Comparison of ENCODE assay signal across 16 mouse cellular contexts in the genomic region with DNA sequence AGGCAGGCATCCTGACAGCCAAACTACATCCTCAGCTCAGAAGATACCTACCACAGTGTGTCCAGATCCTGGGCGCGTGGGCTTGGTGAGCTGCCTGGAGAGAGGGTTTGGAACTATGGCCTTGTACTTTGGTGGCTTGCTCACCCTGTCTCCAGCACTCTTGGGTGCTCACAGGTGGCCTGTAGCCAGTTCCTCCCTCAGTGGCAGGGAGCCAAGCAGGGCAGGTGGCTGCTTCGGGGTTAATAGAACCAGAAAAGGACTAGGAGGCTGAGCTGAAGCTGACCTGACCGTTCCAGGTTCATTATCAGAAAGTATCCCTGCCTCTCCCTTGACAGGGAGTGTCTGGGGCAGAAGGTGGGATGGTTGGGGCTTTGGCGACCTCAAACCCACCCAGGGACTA. TPM values are rescaled to one million over a fixed set of nuclear protein-coding genes. Genes with fewer than 3 reads are reported as not detected.
A peak's percentile ranks its signal among the peaks of the same experiment; 100 is the strongest.
DNase-seq lines count a peak whose midpoint lies in the region; ATAC-seq lines count a peak whose summit lies in the region.
"Had no signal": no experiment of that assay in that cellular context is flagged by ENCODE, and none has a peak within 500 bp of the region (broad histone marks: within the 10 kb centered on the region; RNA-seq: fewer than 3 reads in every experiment).

No protein-coding gene starts in this region.

- H3K9ac ChIP-seq in kidney, embryonic 16.5 days (replicated peaks; ENCODE audit: low read length), result no peak overlapping the region
- H3K9ac ChIP-seq in forebrain, embryonic 11.5 days (ENCODE audit: low read length), result no peak overlapping the region
- H3K9ac ChIP-seq: forebrain, embryonic 15.5 days; hindbrain, embryonic 12.5 days; lung, embryonic 14.5 days; neural tube, embryonic 12.5 days had no signal

- H3K9me3 ChIP-seq in kidney, embryonic 16.5 days (ENCODE audit: low read length), result no peaks in the 10 kb centered on the region
- H3K9me3 ChIP-seq in forebrain, embryonic 11.5 days (ENCODE audit: control insufficient read depth, low read length), result no peaks in the 10 kb centered on the region
- H3K9me3 ChIP-seq: forebrain, embryonic 15.5 days; hindbrain, embryonic 12.5 days; neural tube, embryonic 12.5 days had no signal

- H3K27ac ChIP-seq in kidney, embryonic 16.5 days (ENCODE audit: low read length), result no peak overlapping the region
- no peak overlapping the region for H3K27ac ChIP-seq in forebrain, embryonic 11.5 days (ENCODE audit: low read depth, low read length)
- H3K27ac ChIP-seq: forebrain, embryonic 15.5 days; hindbrain, embryonic 12.5 days; neural tube, embryonic 12.5 days had no signal

- H3K36me3 ChIP-seq in kidney, embryonic 16.5 days (ENCODE audit: insufficient read depth, low read length), result no peaks in the 10 kb centered on the region
- no peaks in the 10 kb centered on the region for H3K36me3 ChIP-seq in forebrain, embryonic 11.5 days (ENCODE audit: control insufficient read depth, insufficient read depth, low read length)
- H3K36me3 ChIP-seq: forebrain, embryonic 15.5 days; hindbrain, embryonic 12.5 days; neural tube, embryonic 12.5 days had no signal

- WGBS in kidney, embryonic 16.5 days, result 75% methylated on average over 5 of the region's 5 CpGs
- 86% methylated on average over 5 of the region's 5 CpGs for WGBS in forebrain, embryonic 11.5 days

- H3K27me3 ChIP-seq in kidney, embryonic 16.5 days (ENCODE audit: insufficient read depth, low read length), result no peaks in the 10 kb centered on the region
- no peaks in the 10 kb centered on the region for H3K27me3 ChIP-seq in forebrain, embryonic 11.5 days (ENCODE audit: control insufficient read depth, insufficient read depth, low read length)
- H3K27me3 ChIP-seq: forebrain, embryonic 15.5 days; hindbrain, embryonic 12.5 days; neural tube, embryonic 12.5 days; Patski had no signal

- H3K4me1 ChIP-seq in kidney, embryonic 16.5 days (ENCODE audit: insufficient read depth, low read length), result no peaks in the 10 kb centered on the region
- no peaks in the 10 kb centered on the region for H3K4me1 ChIP-seq in forebrain, embryonic 11.5 days (replicated peaks; ENCODE audit: control insufficient read depth, insufficient read depth, low read length)
- H3K4me1 ChIP-seq: forebrain, embryonic 15.5 days; hindbrain, embryonic 12.5 days; neural tube, embryonic 12.5 days had no signal

- no peak overlapping the region for H3K4me2 ChIP-seq in kidney, embryonic 16.5 days (replicated peaks; ENCODE audit: low read depth, low read length)
- H3K4me2 ChIP-seq in forebrain, embryonic 11.5 days (ENCODE audit: low read depth, low read length, severe bottlenecking), result no peak overlapping the region
- H3K4me2 ChIP-seq: forebrain, embryonic 15.5 days; hindbrain, embryonic 12.5 days; liver, embryonic 11.5 days; lung, embryonic 14.5 days; neural tube, embryonic 12.5 days had no signal

- ATAC-seq in kidney, embryonic 16.5 days (ENCODE audit: low FRiP score, low TSS enrichment), result no peak
- ATAC-seq in forebrain, embryonic 11.5 days (replicated peaks; ENCODE audit: low FRiP score), result no peak
- ATAC-seq: forebrain, embryonic 15.5 days; Patski had no signal

- DNase-seq in cerebellum, adult 18-20 months, result peak; percentile 5 to 7
- DNase-seq in cerebellum, postnatal 4 days (ENCODE audit: low spot score in 2 of 2), result no peak
- DNase-seq in kidney, adult 18-20 months, result peak; percentile 83
- DNase-seq in urinary bladder, postnatal 14 days (ENCODE audit: low spot score), result peak; percentile 25
- DNase-seq in urinary bladder, postnatal 25 days (ENCODE audit: low spot score), result no peak
- no peak for DNase-seq in forebrain, embryonic 11.5 days (ENCODE audit: low spot score)
- DNase-seq: B cell, adult 2 months; layer of hippocampus, adult 9-11 months; lung, embryonic 14.5 days; thymus, postnatal 14 days had no signal

- no peak overlapping the region for H3K4me3 ChIP-seq in kidney, embryonic 16.5 days (ENCODE audit: low read length)
- H3K4me3 ChIP-seq in forebrain, embryonic 11.5 days (ENCODE audit: low read depth, low read length), result no peak overlapping the region
- H3K4me3 ChIP-seq: forebrain, embryonic 15.5 days; hindbrain, embryonic 12.5 days; neural tube, embryonic 12.5 days had no signal

RNA-seq across cellular contexts. Expression of gene Plcg2, which starts 48.3 kb away (rescaled TPM):
- polyA plus RNA-seq in kidney, embryonic 16.5 days (2015; fragmentation: Nextera tagmentation; extraction: Ambion mirVana), result 7.6 and 7.7 TPM in 2 replicates
- 2.0 and 2.7 TPM in 2 replicates for polyA plus RNA-seq in forebrain, embryonic 11.5 days (2014; fragmentation: Nextera tagmentation; extraction: Ambion mirVana)

Comparison
In these comparisons a context has a peak if more than half of its experiments do, and no peak if none do; other contexts are left out.
1. DNase-seq: peak in cerebellum, adult 18-20 months (2 of 2), kidney, adult 18-20 months (single experiment) and urinary bladder, postnatal 14 days (single experiment); none in cerebellum, postnatal 4 days (0 of 2), urinary bladder, postnatal 25 days (single experiment) and forebrain, embryonic 11.5 days (single experiment).